Mouse (Mus musculus) C2C12 (cell line): ENCODE results near the gene Traf3ip3.

Experiments used
- CTCF ChIP-seq: IDR thresholded peaks from one replicate; pipeline ENCODE4 v1.5.1; 2011; ENCODE audit not compliant: control insufficient read depth, insufficient read depth, insufficient read length
- MAX ChIP-seq: IDR thresholded peaks from one replicate; pipeline ENCODE4 v1.6.1; 2011; ENCODE audit warnings: mild to moderate bottlenecking, control low read depth
- MYOG ChIP-seq: IDR thresholded peaks from one replicate; pipeline ENCODE4 v1.6.1; 2011; ENCODE audit not compliant: control insufficient read depth, insufficient read length; ENCODE audit errors: extremely low read depth
- USF1 ChIP-seq: IDR thresholded peaks from one replicate; pipeline ENCODE4 v1.6.1; 2011; ENCODE audit warnings: low read depth, mild to moderate bottlenecking, control low read depth, moderate library complexity

DNA sequence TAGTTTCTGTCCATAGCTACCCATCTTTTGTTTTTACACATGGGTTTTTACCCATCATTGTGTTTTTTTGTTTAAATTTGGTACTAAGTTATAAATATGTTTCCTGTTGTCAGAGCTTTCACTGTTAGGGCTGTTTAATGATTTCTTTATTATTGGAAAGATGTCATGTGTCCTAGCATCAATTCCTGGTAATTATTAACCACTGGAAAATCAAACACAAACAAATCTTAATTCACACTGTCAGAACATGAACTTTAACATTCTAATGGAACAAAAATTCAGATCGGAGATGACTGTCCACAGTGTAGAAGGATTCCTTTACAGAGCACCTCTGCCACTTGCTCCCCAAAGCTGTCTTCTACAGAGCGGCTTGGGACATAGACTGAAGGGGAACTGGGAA is 3.9 kb upstream of the Traf3ip3 start:
- no peak for TF ChIP-seq CTCF
- TF ChIP-seq MAX = no peak
- TF ChIP-seq USF1 = no peak
- TF ChIP-seq MYOG = no peak
